Mouse (Mus musculus) retina, embryonic 14.5 days (tissue): ENCODE results near the gene Myadm.
"Not testable (repeated sequence)": the region's sequence is repeated elsewhere in the genome, so short reads cannot be mapped to it uniquely, and the experiment has no call there.

Experiments used
- DNase-seq: peaks from one replicate; pipeline ENCODE4 v3.0.0-alpha.2; 2015; ENCODE audit warnings: low spot score

Myadm gene

GRCm38 (mm10) chr7:3288976-3289970, at the start of gene Myadm, which contains the start of gene Prkcg:
TSS of gene Myadm (plus strand) at chr7:3289080.
TSS of gene Prkcg (plus strand) at chr7:3289179.
- peak; percentile 76 for DNase-seq

GRCm38 (mm10) chr7:3239193-3239592, 49.7 kb upstream of the Myadm start:
- no peak for DNase-seq

GRCm38 (mm10) chr7:3260701-3261100, 28.2 kb upstream of the Myadm start:
- DNase-seq: no peak

GRCm38 (mm10) chr7:3261446-3261845, 27.4 kb upstream of the Myadm start:
- no peak for DNase-seq

GRCm38 (mm10) chr7:3262789-3263188, 26.1 kb upstream of the Myadm start:
- peak; percentile 47 for DNase-seq

- peak; percentile 30 for DNase-seq
Measured at GRCm38 (mm10) chr7:3264390-3265022, 24.4 kb upstream of the Myadm start.

GRCm38 (mm10) chr7:3265311-3265710, 23.6 kb upstream of the Myadm start:
- no peak for DNase-seq

- no peak for DNase-seq
Measured at GRCm38 (mm10) chr7:3267261-3267660, 21.6 kb upstream of the Myadm start.

- no peak for DNase-seq
Measured at GRCm38 (mm10) chr7:3267888-3268287, 21.0 kb upstream of the Myadm start.

GRCm38 (mm10) chr7:3268291-3268690, 20.6 kb upstream of the Myadm start:
- DNase-seq: no peak

GRCm38 (mm10) chr7:3272206-3272605, 16.7 kb upstream of the Myadm start:
- no peak for DNase-seq

- DNase-seq: no peak
Measured at GRCm38 (mm10) chr7:3275455-3276170, 13.3 kb upstream of the Myadm start.

GRCm38 (mm10) chr7:3276781-3277180, 12.1 kb upstream of the Myadm start:
- not testable (repeated sequence) for DNase-seq

GRCm38 (mm10) chr7:3280080-3280653, 8.7 kb upstream of the Myadm start:
- no peak for DNase-seq

GRCm38 (mm10) chr7:3280654-3281153, 8.2 kb upstream of the Myadm start:
- DNase-seq: no peak

GRCm38 (mm10) chr7:3281741-3282140, 7.1 kb upstream of the Myadm start:
- no peak for DNase-seq

GRCm38 (mm10) chr7:3283081-3283875, 5.6 kb upstream of the Myadm start:
- DNase-seq: no peak

GRCm38 (mm10) chr7:3284604-3285003, 4.3 kb upstream of the Myadm start:
- no peak for DNase-seq

GRCm38 (mm10) chr7:3286036-3286435, 2.8 kb upstream of the Myadm start:
- DNase-seq: no peak

- DNase-seq: no peak
Measured at GRCm38 (mm10) chr7:3287186-3287585, 1.7 kb upstream of the Myadm start.
